Mouse (Mus musculus) hindbrain, embryonic 14.5 days (tissue): ENCODE data around the gene Ccar1. TPM values are rescaled to one million over a fixed set of nuclear protein-coding genes. Genes with fewer than 3 reads are reported as not detected.
A peak's percentile ranks its signal among the peaks of the same experiment; 100 is the strongest.
"Not testable (repeated sequence)": the region's sequence is repeated elsewhere in the genome, so short reads cannot be mapped to it uniquely, and the experiment has no call there.

Source experiments
- ATAC-seq: fragments of 200-750 bp; cut with Nextera tagmentation; 2 replicates; pipeline ENCODE4 v1.8.0; 2017; ENCODE audit warnings: moderate number of reproducible peaks, mild to moderate bottlenecking, moderate TSS enrichment, moderate library complexity; ENCODE audit not compliant: low FRiP score
- DNase-seq: peaks from one replicate; pipeline ENCODE4 v3.0.0-alpha.2; 2015; ENCODE audit warnings: low spot score
- H3K27ac ChIP-seq: fragments of 300-500 bp; sonication (generic); 2 replicates; pipeline ENCODE4 v1.5.1; 2014; ENCODE audit warnings: mild to moderate bottlenecking, moderate library complexity
- H3K27me3 ChIP-seq: fragments of 300-500 bp; sonication (generic); 2 replicates; pipeline ENCODE4 v1.6.1; 2014; ENCODE audit warnings: mild to moderate bottlenecking, low read length, mixed read lengths; ENCODE audit not compliant: control insufficient read depth, insufficient read depth
- H3K36me3 ChIP-seq: fragments of 300-500 bp; sonication (generic); replicated peaks from 2 replicates; pipeline ENCODE4 v1.6.1; 2014; ENCODE audit not compliant: control insufficient read depth, insufficient read depth
- H3K4me1 ChIP-seq: fragments of 300-500 bp; sonication (generic); replicated peaks from 2 replicates; pipeline ENCODE4 v1.6.1; 2014; ENCODE audit warnings: antibody characterized with exemption, low read length, mixed read lengths; ENCODE audit not compliant: control insufficient read depth, insufficient read depth
- H3K4me2 ChIP-seq: fragments of 300-500 bp; sonication (generic); replicated peaks from 2 replicates; pipeline ENCODE4 v1.6.1; 2014; ENCODE audit warnings: mild to moderate bottlenecking, moderate library complexity
- H3K4me3 ChIP-seq: fragments of 300-500 bp; sonication (generic); replicated peaks from 2 replicates; pipeline ENCODE4 v1.5.1; 2014; ENCODE audit warnings: mild to moderate bottlenecking, low read length
- H3K9ac ChIP-seq: fragments of 300-500 bp; sonication (generic); 2 replicates; pipeline ENCODE4 v1.6.1; 2014
- H3K9me3 ChIP-seq: fragments of 300-500 bp; sonication (generic); 2 replicates; pipeline ENCODE4 v1.6.1; 2016; ENCODE audit warnings: low read length; ENCODE audit not compliant: control insufficient read depth
- WGBS: fragments of 180-500 bp; shearing (Covaris S2); extraction: QIAGEN DNeasy Blood & Tissue Kit; methylation state at CpG from one replicate; pipeline ENCODE4 v1.1.7; 2014; 5-methylcytosine and 5-hydroxymethylcytosine counted together
- polyA plus RNA-seq: library from polyadenylated mRNA; unstranded; fragments of >200 nt; fragmentation: Nextera tagmentation; extraction: Ambion mirVana; gene quantifications from 2 replicates; pipeline ENCODE4 v1.2.1, GENCODE M21; 2014

The Ccar1 gene
- polyA plus RNA-seq, 1 experiment from 2014 or later = 96.0 TPM

GRCm38 (mm10) chr10:62736965-62737688 is 55.0 kb downstream of the Ccar1 start:
- ATAC-seq (no peak), DNase-seq (no peak)
- Histone ChIP-seq H3K36me3 (peaks cover 26% of the 10 kb centered on the region), H3K4me2 (no peak overlapping the region), H3K27ac (no peak overlapping the region), H3K9me3 (no peaks in the 10 kb centered on the region), H3K27me3 (no peaks in the 10 kb centered on the region), H3K4me1 (no peaks in the 10 kb centered on the region), H3K9ac (no peak overlapping the region), H3K4me3 (no peak overlapping the region)
- WGBS = 39% methylated on average over 4 of the region's 4 CpGs

- Histone ChIP-seq H3K4me1 (no peaks in the 10 kb centered on the region), H3K36me3 (no peaks in the 10 kb centered on the region), H3K4me3 (no peak overlapping the region), H3K27me3 (no peaks in the 10 kb centered on the region), H3K9me3 (no peaks in the 10 kb centered on the region), H3K9ac (no peak overlapping the region), H3K27ac (no peak overlapping the region), H3K4me2 (no peak overlapping the region)
- no peak for DNase-seq
- no peak for ATAC-seq
- WGBS = 79% methylated on average over 10 of the region's 10 CpGs
Observed at GRCm38 (mm10) chr10:62730826-62731225, 61.3 kb downstream of the Ccar1 start.

- Histone ChIP-seq H3K36me3 (no peaks in the 10 kb centered on the region), H3K9me3 (no peaks in the 10 kb centered on the region), H3K27me3 (peaks cover 14% of the 10 kb centered on the region; the same call in 1 of the 2 replicates), H3K27ac (peak within 1 kb of the TSS; percentile 33; the same call in 1 of the 2 replicates), H3K4me3 (peak within 1 kb of the TSS; percentile 67), H3K4me1 (no peaks in the 10 kb centered on the region), H3K4me2 (peak within 1 kb of the TSS; percentile 85), H3K9ac (peak within 1 kb of the TSS; percentile 69)
- ATAC-seq (peak; percentile 91), DNase-seq (peak; percentile 82)
- WGBS = 2% methylated on average over 79 of the region's 85 CpGs
Observed at GRCm38 (mm10) chr10:62725771-62726687, 66.1 kb downstream of the Ccar1 start, which contains the start of gene Stox1. Stox1 (minus strand) TSS chr10:62726128.

GRCm38 (mm10) chr10:62724936-62725335 is 67.2 kb downstream of the Ccar1 start:
- WGBS = 33% methylated on average over 7 of the region's 7 CpGs
- peaks cover 14% of the 10 kb centered on the region; the same call in 1 of the 2 replicates for H3K27me3 ChIP-seq
- H3K4me1 ChIP-seq = no peaks in the 10 kb centered on the region
- H3K9me3 ChIP-seq = no peaks in the 10 kb centered on the region
- no peaks in the 10 kb centered on the region for H3K36me3 ChIP-seq
- no peak overlapping the region for H3K27ac ChIP-seq
- DNase-seq (no peak), ATAC-seq (no peak)
- H3K4me2 ChIP-seq = peak overlapping the region; percentile 85
- no peak overlapping the region for H3K9ac ChIP-seq
- H3K4me3 ChIP-seq = 0 out of 2 replicates have a peak overlapping the region, but pooled peaks have one; percentile 67

- WGBS = 24% methylated on average over 4 of the region's 4 CpGs
- Histone ChIP-seq H3K4me3 (no peak overlapping the region), H3K9me3 (no peaks in the 10 kb centered on the region), H3K36me3 (no peaks in the 10 kb centered on the region), H3K4me2 (no peak overlapping the region), H3K4me1 (no peaks in the 10 kb centered on the region), H3K27me3 (peaks cover 14% of the 10 kb centered on the region; the same call in 1 of the 2 replicates), H3K9ac (no peak overlapping the region), H3K27ac (no peak overlapping the region)
- ATAC-seq (no peak), DNase-seq (no peak)
Observed at GRCm38 (mm10) chr10:62722701-62723100, 69.4 kb downstream of the Ccar1 start.

GRCm38 (mm10) chr10:62720574-62720973 is 71.5 kb downstream of the Ccar1 start:
- not testable (repeated sequence) for H3K36me3 ChIP-seq, H3K4me3 ChIP-seq, ATAC-seq, H3K27ac ChIP-seq, H3K9ac ChIP-seq, DNase-seq, H3K4me1 ChIP-seq, H3K4me2 ChIP-seq, H3K9me3 ChIP-seq
- WGBS = 92% methylated on average over 7 of the region's 8 CpGs
- H3K27me3 ChIP-seq = peaks cover 14% of the 10 kb centered on the region; the same call in 1 of the 2 replicates

- no peaks in the 10 kb centered on the region for H3K36me3 ChIP-seq
- no peak overlapping the region for H3K4me2 ChIP-seq
- no peaks in the 10 kb centered on the region for H3K4me1 ChIP-seq
- no peaks in the 10 kb centered on the region for H3K27me3 ChIP-seq
- no peak overlapping the region for H3K9ac ChIP-seq
- ATAC-seq (no peak), DNase-seq (no peak)
- 71% methylated on average over 10 of the region's 10 CpGs for WGBS
- H3K27ac ChIP-seq = no peak overlapping the region
- no peak overlapping the region for H3K4me3 ChIP-seq
- no peaks in the 10 kb centered on the region for H3K9me3 ChIP-seq
Observed at GRCm38 (mm10) chr10:62713457-62713856, 78.6 kb downstream of the Ccar1 start.

- Histone ChIP-seq H3K27me3 (no peaks in the 10 kb centered on the region), H3K9me3 (no peaks in the 10 kb centered on the region), H3K4me2 (no peak overlapping the region), H3K36me3 (no peaks in the 10 kb centered on the region), H3K4me3 (no peak overlapping the region), H3K9ac (no peak overlapping the region), H3K27ac (no peak overlapping the region), H3K4me1 (no peaks in the 10 kb centered on the region)
- 77% methylated on average over 4 of the region's 4 CpGs for WGBS
- DNase-seq (no peak), ATAC-seq (no peak)
Observed at GRCm38 (mm10) chr10:62703579-62703978, 88.5 kb downstream of the Ccar1 start.

GRCm38 (mm10) chr10:62702436-62702835 is 89.7 kb downstream of the Ccar1 start:
- Histone ChIP-seq H3K36me3 (no peaks in the 10 kb centered on the region), H3K9ac (no peak overlapping the region), H3K27me3 (no peaks in the 10 kb centered on the region), H3K27ac (no peak overlapping the region), H3K4me2 (no peak overlapping the region), H3K9me3 (no peaks in the 10 kb centered on the region), H3K4me3 (no peak overlapping the region), H3K4me1 (no peaks in the 10 kb centered on the region)
- ATAC-seq (no peak), DNase-seq (no peak)
- WGBS = 93% methylated on average over 4 of the region's 4 CpGs
